Comparison of ENCODE assay signal across 10 mouse cellular contexts in the genomic region with DNA sequence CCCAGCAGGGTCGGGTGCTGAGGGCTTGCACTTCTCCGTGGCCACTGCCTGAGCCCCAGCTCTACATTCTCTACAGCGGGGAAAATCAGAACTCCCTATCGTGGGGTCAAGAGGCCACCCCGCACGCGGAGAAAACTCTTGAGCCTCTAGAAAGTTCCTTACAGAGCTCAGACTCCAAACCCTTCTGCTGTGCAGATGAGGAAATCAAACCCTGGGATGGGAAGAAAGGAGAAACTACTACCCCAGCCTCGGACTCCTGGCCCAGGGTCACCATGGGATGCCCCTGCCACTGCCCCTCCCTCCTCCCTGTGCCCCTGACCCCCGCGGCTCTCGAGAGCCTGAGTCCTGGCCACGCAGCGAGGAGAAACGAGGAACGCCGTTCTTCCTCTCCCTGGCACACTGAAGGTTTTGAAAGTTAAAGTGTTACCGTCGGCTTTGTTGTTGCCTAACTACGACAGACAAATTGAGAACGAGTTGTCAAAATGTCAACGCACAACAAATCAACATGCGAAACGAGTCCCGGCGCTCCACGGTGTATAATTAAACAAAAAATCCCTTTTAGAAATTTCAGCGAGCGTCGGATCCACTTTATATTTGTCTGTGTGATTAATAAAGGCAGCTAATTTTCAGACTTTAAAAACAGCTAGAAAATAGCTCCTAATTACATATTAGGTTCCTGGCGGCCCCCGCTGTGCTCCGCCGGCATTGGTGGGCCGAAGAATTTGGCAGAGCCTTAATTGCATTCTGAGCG. TPM values are rescaled to one million over a fixed set of nuclear protein-coding genes. Genes with fewer than 3 reads are reported as not detected.
DNase-seq lines count a peak whose midpoint lies in the region; ATAC-seq and TF ChIP-seq lines count a peak whose summit lies in the region.
"Had no signal": no experiment of that assay in that cellular context is flagged by ENCODE, and none has a peak within 500 bp of the region (broad histone marks: within the 10 kb centered on the region; RNA-seq: fewer than 3 reads in every experiment).

No protein-coding gene starts in this region.

- ATAC-seq in hindbrain, embryonic 13.5 days (ENCODE audit: low FRiP score) = no peak
- ATAC-seq in hindbrain, embryonic 11.5 days (ENCODE audit: low FRiP score) = no peak
- ATAC-seq: activated CD4-positive, CD25-positive, alpha-beta regulatory T cell, adult 4 months had no signal

- no peak for TF ChIP-seq POLR2A in testis, adult 2 months (IDR thresholded peaks at IDR 0.05; ENCODE audit: control insufficient read depth, low read depth, low read length)

- H3K27me3 ChIP-seq in hindbrain, embryonic 13.5 days = peaks cover 18% of the 10 kb centered on the region
- no peaks in the 10 kb centered on the region; the same call in 1 of the 2 replicates for H3K27me3 ChIP-seq in hindbrain, embryonic 11.5 days (ENCODE audit: control insufficient read depth, insufficient read depth, low read length)
- H3K27me3 ChIP-seq in testis, adult 2 months (ENCODE audit: control insufficient read depth, insufficient read depth, low read length) = no peaks in the 10 kb centered on the region
- peaks cover 72% of the 10 kb centered on the region for H3K27me3 ChIP-seq in limb, embryonic 10.5 days (ENCODE audit: low read depth, poor library complexity, severe bottlenecking)

- no peak for DNase-seq in hindbrain, embryonic 11.5 days (ENCODE audit: low spot score)
- no peak for DNase-seq in testis, postnatal 14 days (ENCODE audit: low spot score)
- DNase-seq in limb, embryonic 10.5 days (ENCODE audit: low spot score) = peak; percentile 51
- no peak for DNase-seq in adrenal gland, postnatal 36 days
- no peak for DNase-seq in B cell, adult 2 months
- DNase-seq in urinary bladder, adult 2 months (ENCODE audit: low spot score) = no peak

- H3K36me3 ChIP-seq in hindbrain, embryonic 13.5 days = no peaks in the 10 kb centered on the region
- no peaks in the 10 kb centered on the region for H3K36me3 ChIP-seq in hindbrain, embryonic 11.5 days (ENCODE audit: control insufficient read depth, insufficient read depth, low read length)
- H3K36me3 ChIP-seq in testis, adult 2 months (ENCODE audit: control insufficient read depth, insufficient read depth, low read length) = no peaks in the 10 kb centered on the region
- H3K36me3 ChIP-seq in limb, embryonic 10.5 days = no peaks in the 10 kb centered on the region
- H3K36me3 ChIP-seq: heart, embryonic 12.5 days had no signal

- TF ChIP-seq CTCF in testis, adult 2 months (IDR thresholded peaks at IDR 0.05; ENCODE audit: control insufficient read depth, insufficient read depth, insufficient replicate concordance, low read depth, low read length) = no peak

- H3K27ac ChIP-seq in hindbrain, embryonic 13.5 days = peak overlapping the region; percentile 62; the same call in 1 of the 2 replicates
- no peak overlapping the region for H3K27ac ChIP-seq in hindbrain, embryonic 11.5 days (ENCODE audit: low read depth, low read length)
- no peak overlapping the region for H3K27ac ChIP-seq in testis, adult 2 months (ENCODE audit: control insufficient read depth, insufficient read depth, low read depth, low read length)
- H3K27ac ChIP-seq in limb, embryonic 10.5 days = peak overlapping the region; percentile 56

- no peak overlapping the region for H3K9ac ChIP-seq in hindbrain, embryonic 13.5 days
- no peak overlapping the region for H3K9ac ChIP-seq in hindbrain, embryonic 11.5 days (ENCODE audit: low read depth, low read length)
- H3K9ac ChIP-seq: heart, embryonic 12.5 days had no signal

- no peaks in the 10 kb centered on the region for H3K9me3 ChIP-seq in hindbrain, embryonic 13.5 days
- H3K9me3 ChIP-seq in hindbrain, embryonic 11.5 days (ENCODE audit: control insufficient read depth, low read length) = no peaks in the 10 kb centered on the region
- H3K9me3 ChIP-seq in limb, embryonic 10.5 days (replicated peaks) = no peaks in the 10 kb centered on the region
- H3K9me3 ChIP-seq: heart, embryonic 12.5 days had no signal

- peak overlapping the region; percentile 36 for H3K4me2 ChIP-seq in hindbrain, embryonic 13.5 days
- H3K4me2 ChIP-seq in hindbrain, embryonic 11.5 days (replicated peaks; ENCODE audit: low read depth, low read length) = no peak overlapping the region
- H3K4me2 ChIP-seq: heart, embryonic 12.5 days had no signal

- 30% methylated on average over 35 of the region's 35 CpGs for WGBS in hindbrain, embryonic 13.5 days
- WGBS in hindbrain, embryonic 11.5 days = 42% methylated on average over 35 of the region's 35 CpGs
- 32% methylated on average over 35 of the region's 35 CpGs for whole genome bisulfite sequencing in limb, embryonic 10.5 days

- no peak overlapping the region for H3K4me3 ChIP-seq in hindbrain, embryonic 13.5 days
- no peak overlapping the region for H3K4me3 ChIP-seq in hindbrain, embryonic 11.5 days (ENCODE audit: low read depth, low read length)
- H3K4me3 ChIP-seq in testis, adult 2 months (ENCODE audit: control insufficient read depth, low read depth, low read length) = peak overlapping the region; percentile 48; the same call in 1 of the 2 replicates
- H3K4me3 ChIP-seq in limb, embryonic 10.5 days = peak overlapping the region; percentile 23
- H3K4me3 ChIP-seq: heart, embryonic 12.5 days had no signal

- peaks cover 23% of the 10 kb centered on the region for H3K4me1 ChIP-seq in hindbrain, embryonic 13.5 days (replicated peaks)
- no peaks in the 10 kb centered on the region for H3K4me1 ChIP-seq in hindbrain, embryonic 11.5 days (replicated peaks; ENCODE audit: control insufficient read depth, insufficient read depth, low read length)
- peaks cover 5% of the 10 kb centered on the region for H3K4me1 ChIP-seq in testis, adult 2 months (ENCODE audit: control insufficient read depth, insufficient read depth, low read length)
- peaks cover 24% of the 10 kb centered on the region for H3K4me1 ChIP-seq in limb, embryonic 10.5 days
- H3K4me1 ChIP-seq: heart, embryonic 12.5 days had no signal

RNA-seq across cellular contexts. Expression of a gene that starts 30.8 kb away (rescaled TPM):
- polyA plus RNA-seq in hindbrain, embryonic 13.5 days (2015; fragmentation: Nextera tagmentation; extraction: Ambion mirVana) = 50.0 and 54.0 TPM in 2 replicates
- polyA plus RNA-seq in hindbrain, embryonic 11.5 days (2014; fragmentation: Nextera tagmentation; extraction: Ambion mirVana) = 58.7 and 61.1 TPM in 2 replicates
- 10.2 and 13.2 TPM in 2 replicates for polyA plus RNA-seq in testis, adult 2 months (2012; rRNA removed)
- polyA plus RNA-seq in limb, embryonic 10.5 days (2016; fragmentation: Nextera tagmentation; extraction: Ambion mirVana) = 50.6 and 55.2 TPM in 2 replicates
- 10 to 100 TPM; 35.9 to 40.7 TPM for total RNA-seq in adrenal gland, postnatal 36 days (2021)
- 26.6 and 30.2 TPM in 2 replicates for polyA plus RNA-seq in urinary bladder, adult 2 months (2012; rRNA removed)

RNA-seq across cellular contexts. Expression of a gene that starts 31.1 kb away (rescaled TPM):
- polyA plus RNA-seq in hindbrain, embryonic 13.5 days (2015; fragmentation: Nextera tagmentation; extraction: Ambion mirVana) = 23.6 and 25.7 TPM in 2 replicates
- 20.3 and 23.4 TPM in 2 replicates for polyA plus RNA-seq in hindbrain, embryonic 11.5 days (2014; fragmentation: Nextera tagmentation; extraction: Ambion mirVana)
- 2.5 and 2.9 TPM in 2 replicates for polyA plus RNA-seq in testis, adult 2 months (2012; rRNA removed)
- 29.3 and 34.7 TPM in 2 replicates for polyA plus RNA-seq in limb, embryonic 10.5 days (2016; fragmentation: Nextera tagmentation; extraction: Ambion mirVana)
- total RNA-seq in adrenal gland, postnatal 36 days (2021) = 10 to 100 TPM; 20.4 to 21.6 TPM
- 17.0 and 17.4 TPM in 2 replicates for polyA plus RNA-seq in urinary bladder, adult 2 months (2012; rRNA removed)

Comparison
In these comparisons a context has a peak if more than half of its experiments do, and no peak if none do; other contexts are left out.
1. H3K27ac ChIP-seq: peak in hindbrain, embryonic 13.5 days (single experiment) and limb, embryonic 10.5 days (single experiment); none in hindbrain, embryonic 11.5 days (single experiment) and testis, adult 2 months (single experiment).
2. H3K4me3 ChIP-seq: peak in testis, adult 2 months (single experiment) and limb, embryonic 10.5 days (single experiment); none in hindbrain, embryonic 13.5 days (single experiment) and hindbrain, embryonic 11.5 days (single experiment).